Mouse (Mus musculus) testis, postnatal 10 days (tissue): ENCODE measurements around the gene Ppp1cc.

Source experiments
- DNase-seq: peaks from one replicate; pipeline ENCODE4 v3.0.0; 2021; ENCODE audit warnings: low spot score

Gene Ppp1cc

GRCm38 (mm10) chr5:122157827-122158381, at the start of gene Ppp1cc:
Gene Ppp1cc (plus strand): TSS chr5:122158278.
- DNase-seq: peak; percentile 96

GRCm38 (mm10) chr5:122109325-122110060, 48.6 kb upstream of the Ppp1cc start:
- DNase-seq: no peak

- DNase-seq: no peak
Measured at GRCm38 (mm10) chr5:122110625-122111024, 47.5 kb upstream of the Ppp1cc start.

GRCm38 (mm10) chr5:122111091-122111932, 46.8 kb upstream of the Ppp1cc start:
- no peak for DNase-seq

GRCm38 (mm10) chr5:122111933-122112248, 46.2 kb upstream of the Ppp1cc start:
- no peak for DNase-seq

- no peak for DNase-seq
Measured at GRCm38 (mm10) chr5:122113450-122113849, 44.6 kb upstream of the Ppp1cc start.

- peak; percentile 77 for DNase-seq
Measured at GRCm38 (mm10) chr5:122114176-122114575, 43.9 kb upstream of the Ppp1cc start.

- no peak for DNase-seq
Measured at GRCm38 (mm10) chr5:122115266-122115763, 42.8 kb upstream of the Ppp1cc start.

GRCm38 (mm10) chr5:122116243-122116642, 41.8 kb upstream of the Ppp1cc start:
- DNase-seq: no peak

GRCm38 (mm10) chr5:122125211-122125760, 32.8 kb upstream of the Ppp1cc start:
- DNase-seq: no peak

GRCm38 (mm10) chr5:122129068-122129655, 28.9 kb upstream of the Ppp1cc start:
- peak; percentile 81 for DNase-seq

GRCm38 (mm10) chr5:122130341-122130998, 27.6 kb upstream of the Ppp1cc start:
- DNase-seq: no peak

GRCm38 (mm10) chr5:122131076-122132051, 26.7 kb upstream of the Ppp1cc start:
- DNase-seq: peak; percentile 95

GRCm38 (mm10) chr5:122132167-122133049, 25.7 kb upstream of the Ppp1cc start:
- DNase-seq: no peak

GRCm38 (mm10) chr5:122133050-122133389, 25.1 kb upstream of the Ppp1cc start:
- no peak for DNase-seq

GRCm38 (mm10) chr5:122134395-122135289, 23.4 kb upstream of the Ppp1cc start:
- DNase-seq: no peak

GRCm38 (mm10) chr5:122135290-122135882, 22.7 kb upstream of the Ppp1cc start:
- DNase-seq: no peak
